8 mouse cellular contexts compared by ENCODE assay signal in the genomic region with DNA sequence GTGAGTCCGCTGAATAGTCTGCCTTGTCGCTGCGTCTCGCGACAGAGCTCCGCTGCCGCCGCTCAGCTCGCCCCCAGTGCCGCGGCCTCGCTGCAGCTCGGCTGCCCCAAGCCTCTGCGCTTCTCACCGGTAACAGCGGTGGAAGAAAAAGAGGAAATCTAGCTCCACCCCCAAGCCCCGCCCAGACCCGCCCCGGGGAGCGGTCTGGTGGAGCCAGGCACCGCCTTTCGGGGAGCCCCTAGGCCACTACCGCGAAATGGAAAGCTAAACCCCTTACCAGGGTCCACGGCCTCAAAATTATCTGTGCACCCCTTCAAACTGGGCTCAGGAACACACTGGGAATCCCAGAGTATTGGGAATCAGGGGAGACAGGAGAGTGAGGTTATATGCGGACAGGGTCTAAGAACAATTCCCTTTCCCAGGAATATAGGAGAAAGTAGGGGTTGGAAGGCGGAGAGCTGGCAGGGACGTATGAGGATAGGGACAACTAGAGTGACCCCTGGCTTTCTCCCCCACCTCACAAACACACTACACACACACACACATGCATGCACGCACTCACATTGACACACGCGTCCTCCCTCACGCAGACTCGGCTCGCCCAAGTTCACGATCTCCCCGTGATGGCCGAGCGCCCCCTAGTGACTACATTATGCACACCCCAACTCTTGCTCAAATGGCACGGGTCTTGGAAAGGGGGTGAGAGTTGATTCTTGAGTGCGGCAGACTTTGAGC. TPM values are rescaled to one million over a fixed set of nuclear protein-coding genes. Genes with fewer than 3 reads are reported as not detected.
DNase-seq lines count a peak whose midpoint lies in the region; ATAC-seq and TF ChIP-seq lines count a peak whose summit lies in the region.

A gene (minus strand): TSS at position 113 of the 735 bp plus-strand sequence.

- peak within 1 kb of the TSS; percentile 72 for H3K4me3 ChIP-seq in embryonic facial prominence, embryonic 13.5 days
- H3K4me3 ChIP-seq in heart, adult 2 months: peak within 1 kb of the TSS; percentile 78
- H3K4me3 ChIP-seq in limb, embryonic 13.5 days: peak within 1 kb of the TSS; percentile 92
- peak within 1 kb of the TSS; percentile 74 for H3K4me3 ChIP-seq in midbrain, embryonic 16.5 days (ENCODE audit: low read depth, low read length)

- H3K9ac ChIP-seq in embryonic facial prominence, embryonic 13.5 days: peak within 1 kb of the TSS; percentile 99
- peak within 1 kb of the TSS; percentile 81 for H3K9ac ChIP-seq in heart, adult 2 months (ENCODE audit: low read depth, low read length)
- peak within 1 kb of the TSS; percentile 99 for H3K9ac ChIP-seq in limb, embryonic 13.5 days
- H3K9ac ChIP-seq in midbrain, embryonic 16.5 days (ENCODE audit: low read depth, low read length): peak within 1 kb of the TSS; percentile 78

- H3K4me1 ChIP-seq in embryonic facial prominence, embryonic 13.5 days: peaks cover 39% of the 10 kb centered on the region
- H3K4me1 ChIP-seq in heart, adult 2 months (ENCODE audit: control insufficient read depth, insufficient read depth, low read length): peaks cover 7% of the 10 kb centered on the region
- peaks cover 42% of the 10 kb centered on the region for H3K4me1 ChIP-seq in limb, embryonic 13.5 days
- peaks cover 32% of the 10 kb centered on the region for H3K4me1 ChIP-seq in midbrain, embryonic 16.5 days (ENCODE audit: control insufficient read depth, insufficient read depth, low read length)

- H3K4me2 ChIP-seq in embryonic facial prominence, embryonic 13.5 days: peak within 1 kb of the TSS; percentile 89
- peak within 1 kb of the TSS; percentile 92 for H3K4me2 ChIP-seq in limb, embryonic 13.5 days (replicated peaks)
- peak within 1 kb of the TSS; percentile 79 for H3K4me2 ChIP-seq in midbrain, embryonic 16.5 days (ENCODE audit: low read length)

- ATAC-seq in embryonic facial prominence, embryonic 13.5 days (ENCODE audit: insufficient number of reproducible peaks, insufficient read depth, low FRiP score, low TSS enrichment, low read depth): peak; percentile 79
- ATAC-seq in limb, embryonic 13.5 days (ENCODE audit: low FRiP score, low read depth): peak; percentile 83
- peak; percentile 82 for ATAC-seq in midbrain, embryonic 16.5 days

- under 1% methylated on average over 40 of the region's 40 CpGs for WGBS in embryonic facial prominence, embryonic 13.5 days
- 1% methylated on average over 40 of the region's 40 CpGs for WGBS in heart, adult 2 months
- under 1% methylated on average over 40 of the region's 40 CpGs for WGBS in limb, embryonic 13.5 days
- under 1% methylated on average over 40 of the region's 40 CpGs for WGBS in midbrain, embryonic 16.5 days

- peak; percentile 99 for TF ChIP-seq POLR2A in heart, adult 2 months (IDR thresholded peaks at IDR 0.05; ENCODE audit: insufficient read depth, low read depth, low read length)

- no peaks in the 10 kb centered on the region for H3K27me3 ChIP-seq in embryonic facial prominence, embryonic 13.5 days
- H3K27me3 ChIP-seq in heart, adult 2 months (ENCODE audit: control insufficient read depth, insufficient read depth, low read length): no peaks in the 10 kb centered on the region
- no peaks in the 10 kb centered on the region for H3K27me3 ChIP-seq in limb, embryonic 13.5 days
- H3K27me3 ChIP-seq in midbrain, embryonic 16.5 days (ENCODE audit: control insufficient read depth, insufficient read depth, low read depth, low read length): no peaks in the 10 kb centered on the region

- intact Hi-C loops in heart, adult 2 months (cut with DNase I): loop anchor here (1.0 to 5.0 kb wide), 6 partner anchors 75 to 350 kb away; no protein-coding TSS in a partner anchor

- H3K79me2 ChIP-seq in heart, adult 2 months (replicated peaks; ENCODE audit: control insufficient read depth, insufficient read depth, low read length): no peaks in the 10 kb centered on the region

- no peaks in the 10 kb centered on the region for H3K36me3 ChIP-seq in embryonic facial prominence, embryonic 13.5 days
- H3K36me3 ChIP-seq in heart, adult 2 months (ENCODE audit: control insufficient read depth, insufficient read depth, low read length): no peaks in the 10 kb centered on the region
- H3K36me3 ChIP-seq in limb, embryonic 13.5 days: no peaks in the 10 kb centered on the region
- no peaks in the 10 kb centered on the region for H3K36me3 ChIP-seq in midbrain, embryonic 16.5 days (ENCODE audit: control insufficient read depth, insufficient read depth, low read length)

- DNase-seq in 3134 (ENCODE audit: extremely low read depth, insufficient read length, low spot score): peak; percentile 93
- DNase-seq in adrenal gland, postnatal 36 days: peak; percentile 94 to 96
- peak; percentile 93 to 94 for DNase-seq in heart, adult 2 months
- peak; percentile 91 to 92 for DNase-seq in kidney, adult 8-10 months
- DNase-seq in spleen, postnatal 10 days (ENCODE audit: low spot score in 2 of 2): peak; percentile 73 to 92

- peak; percentile 85 for TF ChIP-seq CTCF in heart, adult 2 months (IDR thresholded peaks at IDR 0.05)

- peak within 1 kb of the TSS; percentile 96 for H3K27ac ChIP-seq in embryonic facial prominence, embryonic 13.5 days
- peak within 1 kb of the TSS; percentile 96 for H3K27ac ChIP-seq in heart, adult 2 months
- peak within 1 kb of the TSS; percentile 98 for H3K27ac ChIP-seq in limb, embryonic 13.5 days
- H3K27ac ChIP-seq in midbrain, embryonic 16.5 days (ENCODE audit: low read length): peak within 1 kb of the TSS; percentile 88

- peak; percentile 94 for TF ChIP-seq EP300 in heart, adult 2 months (IDR thresholded peaks at IDR 0.05; ENCODE audit: insufficient read depth, low read depth, low read length)

- no peaks in the 10 kb centered on the region for H3K9me3 ChIP-seq in embryonic facial prominence, embryonic 13.5 days
- H3K9me3 ChIP-seq in limb, embryonic 13.5 days: no peaks in the 10 kb centered on the region
- no peaks in the 10 kb centered on the region for H3K9me3 ChIP-seq in midbrain, embryonic 16.5 days (replicated peaks; ENCODE audit: control insufficient read depth, low read length, poor library complexity, severe bottlenecking)

RNA-seq across cellular contexts. Expression of the gene that starts here (rescaled TPM):
- total RNA-seq in adrenal gland, postnatal 36 days (2021): 100 to 1,000 TPM; 330 to 830 TPM
- polyA plus RNA-seq in embryonic facial prominence, embryonic 13.5 days (2015; fragmentation: Nextera tagmentation; extraction: Ambion mirVana): 5.5 and 7.0 TPM in 2 replicates
- 100 to 1,000 TPM; 207 to 328 TPM for total RNA-seq in heart, adult 2 months (2021)
- polyA plus RNA-seq in heart, adult 2 months (2012; rRNA removed): 384 and 618 TPM in 2 replicates
- 4.3 and 4.6 TPM in 2 replicates for polyA plus RNA-seq in limb, embryonic 13.5 days (2015; fragmentation: Nextera tagmentation; extraction: Ambion mirVana)
- polyA plus RNA-seq in midbrain, embryonic 16.5 days (2015; fragmentation: Nextera tagmentation; extraction: Ambion mirVana): 3.4 and 4.7 TPM in 2 replicates

Comparison
In these comparisons a context has a peak if more than half of its experiments do, and no peak if none do; other contexts are left out.
1. Peak in every context shown above with its lines: DNase-seq, ATAC-seq, H3K4me3 ChIP-seq and H3K27ac ChIP-seq.
2. RNA of the gene that starts here (polyA plus RNA-seq): 384 to 618 TPM in heart, adult 2 months; 5.5 to 7.0 TPM in embryonic facial prominence, embryonic 13.5 days, 3.4 to 4.7 TPM in midbrain, embryonic 16.5 days and 4.3 to 4.6 TPM in limb, embryonic 13.5 days; every median in the first group is over 10 times any median in the second.